Mouse (Mus musculus) layer of hippocampus, postnatal 10 days (tissue): ENCODE measurements around the gene Ganc. TPM values are rescaled to one million over a fixed set of nuclear protein-coding genes. Genes with fewer than 3 reads are reported as not detected.

ENCODE experiments used
- DNase-seq, 2 experiments: peaks; one replicate each; pipeline ENCODE4 v3.0.0; 2021; ENCODE audit warnings: low spot score in 2 of 2
- total RNA-seq, 2 experiments: library from RNA; stranded (reverse); gene quantifications; 2 replicates each; pipeline ENCODE4 v1.2.3; 2021

Ganc gene
- total RNA-seq, 2 experiments from 2014 or later: 7.8 to 10.8 TPM

DNA sequence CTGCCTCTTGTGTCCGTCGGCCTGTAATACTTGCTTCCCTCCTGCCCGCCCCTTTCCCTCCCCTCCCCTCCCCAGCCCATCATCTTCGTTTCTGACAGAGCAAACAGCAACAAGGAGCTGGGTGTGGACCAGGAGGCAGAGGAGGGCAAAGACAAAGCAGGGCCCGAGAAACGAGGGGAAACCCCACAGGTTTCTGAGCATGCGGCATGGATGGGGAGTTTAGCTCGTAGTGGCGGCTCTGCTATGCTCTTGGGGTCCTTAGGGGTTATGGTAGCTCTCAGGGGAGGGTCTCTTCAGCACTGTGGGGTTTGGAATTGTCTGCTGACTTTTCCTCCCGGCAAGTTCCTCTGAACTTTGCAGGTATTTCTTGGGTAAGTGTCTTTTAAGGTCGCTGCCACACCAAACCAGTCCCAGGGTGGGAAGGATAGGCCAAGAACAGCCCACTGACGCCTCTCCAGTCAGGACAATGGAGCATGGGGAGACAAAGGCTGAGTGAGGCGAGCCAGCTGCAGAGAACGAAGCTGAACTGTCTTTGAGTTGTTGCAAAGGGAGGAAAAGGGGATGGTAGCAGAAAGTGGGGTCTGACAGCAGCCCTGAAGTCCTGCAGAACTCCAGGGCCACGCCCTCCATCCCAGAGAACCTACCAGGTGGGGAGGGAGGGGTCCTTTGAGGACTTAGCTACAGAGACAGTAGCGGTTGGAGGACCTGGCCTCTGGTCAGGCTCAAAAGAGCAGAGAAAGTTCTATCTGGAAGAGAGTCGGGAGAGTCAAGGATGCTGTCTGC is 97.6 kb downstream of the Ganc start:
- DNase-seq: no peak

- DNase-seq: no peak
Observed at GRCm38 (mm10) chr2:120501931-120502604, 98.4 kb downstream of the Ganc start.

GRCm38 (mm10) chr2:120502605-120502990 is 98.9 kb downstream of the Ganc start:
- DNase-seq: no peak

DNA sequence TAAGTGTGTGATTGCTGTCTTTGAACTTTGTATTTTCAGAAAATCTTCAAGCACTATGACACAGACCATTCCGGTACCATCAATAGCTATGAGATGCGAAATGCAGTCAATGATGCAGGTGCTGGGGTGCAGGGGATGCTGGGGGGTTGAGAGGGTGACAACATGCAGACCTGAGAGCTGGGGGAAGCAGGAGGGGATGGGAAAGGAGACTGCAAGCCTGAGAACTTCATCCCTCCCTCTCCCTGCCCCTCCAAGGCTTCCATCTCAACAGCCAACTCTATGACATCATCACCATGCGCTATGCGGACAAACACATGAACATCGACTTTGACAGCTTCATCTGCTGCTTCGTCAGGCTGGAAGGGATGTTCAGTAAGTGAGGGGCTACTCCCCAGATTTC is 99.4 kb downstream of the Ganc start:
- DNase-seq: no peak

DNA sequence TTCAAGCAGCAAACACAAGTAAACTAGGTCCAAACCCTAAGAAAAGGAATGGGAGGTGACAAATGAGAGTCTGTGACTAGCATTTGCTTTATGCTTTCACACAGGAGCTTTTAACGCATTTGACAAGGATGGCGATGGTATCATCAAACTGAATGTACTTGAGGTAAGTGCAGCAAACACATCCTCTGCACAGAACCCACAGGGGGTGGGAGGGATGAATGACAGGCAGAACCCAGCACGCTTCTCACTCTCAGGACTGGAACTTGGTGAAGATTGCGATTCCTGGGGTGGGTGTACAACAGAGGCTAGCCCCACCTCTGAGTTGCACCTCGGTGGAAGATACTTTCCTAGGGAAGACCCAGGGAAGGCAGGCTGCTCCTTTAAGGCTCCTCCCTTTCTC is 100.3 kb downstream of the Ganc start:
- no peak for DNase-seq

Other genes with a start within 250 kb of the Ganc start
- 1 to 10 TPM; 7.5 to 8.3 TPM for gene Ehd4, start 249.3 kb upstream of the Ganc start, total RNA-seq
- 10 to 100 TPM; 12.0 to 13.8 TPM for gene Pla2g4e, start 158.6 kb upstream of the Ganc start, total RNA-seq
- under 1 TPM; 0.11 TPM for gene Pla2g4d, start 114.7 kb upstream of the Ganc start, total RNA-seq
- gene Pla2g4f, start 89.7 kb upstream of the Ganc start, total RNA-seq: not detected
- gene Vps39, start 50.8 kb upstream of the Ganc start, total RNA-seq: 10 to 100 TPM; 59.3 to 62.1 TPM
- gene Tmem87a, start 217 bp downstream of the Ganc start, total RNA-seq: 10 to 100 TPM; 31.4 to 34.1 TPM
- gene Capn3, start 52.1 kb downstream of the Ganc start, total RNA-seq: 1 to 10 TPM; 4.3 to 6.6 TPM
- 100 to 1,000 TPM in 1 of 2 experiments, 10 to 100 TPM in 1; 98.3 to 101 TPM for gene Zfp106, start 159.9 kb downstream of the Ganc start, total RNA-seq
- 10 to 100 TPM; 18.3 to 18.8 TPM for gene Snap23, start 163.8 kb downstream of the Ganc start, total RNA-seq
- 10 to 100 TPM; 17.5 to 18.4 TPM for gene Haus2, start 205.5 kb downstream of the Ganc start, total RNA-seq
- gene Lrrc57, start 205.6 kb downstream of the Ganc start, total RNA-seq: 10 to 100 TPM; 25.3 to 25.8 TPM
- 10 to 100 TPM; 11.0 to 12.5 TPM for gene Stard9, start 225.2 kb downstream of the Ganc start, total RNA-seq